Mouse (Mus musculus): ENCODE data around the gene Rbfox2.

DNA sequence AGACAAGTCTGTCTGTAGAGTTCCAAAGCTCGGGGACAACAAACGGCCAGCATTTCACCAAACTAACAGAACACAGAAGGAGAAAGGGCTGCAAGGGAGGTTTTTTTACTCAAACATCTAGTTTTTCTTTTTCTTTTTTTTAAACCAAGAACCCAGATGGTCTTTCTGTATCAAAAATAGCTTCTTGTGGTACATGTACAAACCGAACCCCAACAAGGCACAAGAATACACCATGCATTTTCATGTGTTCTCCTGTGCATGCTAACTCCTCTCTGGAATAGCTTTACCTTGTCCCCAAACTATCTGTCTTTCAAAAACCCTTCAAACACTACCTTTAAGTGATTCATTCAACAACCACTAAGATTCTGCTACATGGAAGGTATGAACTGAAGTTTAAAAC, 38.4 kb downstream of the Rbfox2 start:
- TF ChIP-seq NRF1 (IDR thresholded peaks at IDR 0.05; ENCODE audit: low read depth, low read length) (no peak), CHD1 (IDR thresholded peaks at IDR 0.05; ENCODE audit: low read depth, low read length) (no peak), RCOR1 (conservative IDR thresholded peaks at IDR 0.05; ENCODE audit: low read depth, low read length) (no peak), JUND (conservative IDR thresholded peaks at IDR 0.05; ENCODE audit: low read depth, low read length) (no peak), NELFE (IDR thresholded peaks at IDR 0.05; ENCODE audit: low read depth, low read length) (no peak), CTCF (conservative IDR thresholded peaks at IDR 0.05 in 1 of 2, IDR thresholded peaks at IDR 0.05 in 1 of 2; ENCODE audit: low read depth in 2 of 2, low read length in 2 of 2) (no peak), HCFC1 (IDR thresholded peaks at IDR 0.05; ENCODE audit: low read depth, low read length) (no peak), MAX (IDR thresholded peaks at IDR 0.05; ENCODE audit: low read length) (no peak), USF1 (IDR thresholded peaks at IDR 0.05; ENCODE audit: low read depth, low read length) (no peak), ZKSCAN1 (IDR thresholded peaks at IDR 0.05; ENCODE audit: borderline replicate concordance, low read depth, low read length) (no peak), CHD2 (IDR thresholded peaks at IDR 0.05; ENCODE audit: low read length) (no peak), MAZ (IDR thresholded peaks at IDR 0.05; ENCODE audit: low read depth, low read length) (no peak), ELF1 (IDR thresholded peaks at IDR 0.05; ENCODE audit: low read depth, low read length) (no peak), ETS1 (conservative IDR thresholded peaks at IDR 0.05; ENCODE audit: low read depth, low read length) (no peak)
